Mouse (Mus musculus): ENCODE measurements around the gene Oxa1l. TPM values are rescaled to one million over a fixed set of nuclear protein-coding genes. Genes with fewer than 3 reads are reported as not detected.
A peak's percentile ranks its signal among the peaks of the same experiment; 100 is the strongest.

Gene Oxa1l
- polyA plus RNA-seq, 1 experiment from 2014 or later: 58.5 TPM

- Histone ChIP-seq H3K27ac (ENCODE audit: low read depth, low read length) (no peak overlapping the region), H3K36me3 (ENCODE audit: control insufficient read depth, insufficient read depth, low read length) (peaks cover 51% of the 10 kb centered on the region), H3K4me1 (ENCODE audit: control insufficient read depth, insufficient read depth, low read depth, low read length) (peaks cover 1% of the 10 kb centered on the region), H3K4me3 (ENCODE audit: low read length) (no peak overlapping the region), H3K4me2 (ENCODE audit: low read length) (no peak overlapping the region), H3K9ac (ENCODE audit: low read depth, low read length) (no peak overlapping the region), H3K9me3 (ENCODE audit: control insufficient read depth, low read length) (no peaks in the 10 kb centered on the region), H3K27me3 (replicated peaks; ENCODE audit: control insufficient read depth, insufficient read depth, low read length) (no peaks in the 10 kb centered on the region)
- no peak for ATAC-seq
- 89% methylated on average over 18 of the region's 18 CpGs for WGBS
Observed at GRCm38 (mm10) chr14:54367429-54368060, 6.9 kb downstream of the Oxa1l start.

- 96% methylated on average over 3 of the region's 3 CpGs for WGBS
- H3K27ac ChIP-seq (ENCODE audit: low read depth, low read length): no peak overlapping the region
- no peaks in the 10 kb centered on the region for H3K4me1 ChIP-seq (ENCODE audit: control insufficient read depth, insufficient read depth, low read depth, low read length)
- no peak for ATAC-seq
- no peaks in the 10 kb centered on the region for H3K9me3 ChIP-seq (ENCODE audit: control insufficient read depth, low read length)
- no peak overlapping the region for H3K9ac ChIP-seq (ENCODE audit: low read depth, low read length)
- no peak overlapping the region for H3K4me3 ChIP-seq (ENCODE audit: low read length)
- no peaks in the 10 kb centered on the region for H3K27me3 ChIP-seq (replicated peaks; ENCODE audit: control insufficient read depth, insufficient read depth, low read length)
- H3K36me3 ChIP-seq (ENCODE audit: control insufficient read depth, insufficient read depth, low read length): peaks cover 45% of the 10 kb centered on the region
- no peak overlapping the region for H3K4me2 ChIP-seq (ENCODE audit: low read length)
Observed at GRCm38 (mm10) chr14:54369372-54369771, 8.7 kb downstream of the Oxa1l start.

- Histone ChIP-seq H3K9me3 (ENCODE audit: control insufficient read depth, low read length) (no peaks in the 10 kb centered on the region), H3K27ac (ENCODE audit: low read depth, low read length) (no peak overlapping the region), H3K4me1 (ENCODE audit: control insufficient read depth, insufficient read depth, low read depth, low read length) (no peaks in the 10 kb centered on the region), H3K27me3 (replicated peaks; ENCODE audit: control insufficient read depth, insufficient read depth, low read length) (no peaks in the 10 kb centered on the region), H3K4me3 (ENCODE audit: low read length) (no peak overlapping the region), H3K36me3 (ENCODE audit: control insufficient read depth, insufficient read depth, low read length) (peaks cover 41% of the 10 kb centered on the region), H3K9ac (ENCODE audit: low read depth, low read length) (no peak overlapping the region), H3K4me2 (ENCODE audit: low read length) (no peak overlapping the region)
- WGBS: 91% methylated on average over 6 of the region's 6 CpGs
- no peak for ATAC-seq
Observed at GRCm38 (mm10) chr14:54370595-54370994, 10.0 kb downstream of the Oxa1l start.

GRCm38 (mm10) chr14:54371460-54371859, 10.8 kb downstream of the Oxa1l start:
- no peaks in the 10 kb centered on the region for H3K4me1 ChIP-seq (ENCODE audit: control insufficient read depth, insufficient read depth, low read depth, low read length)
- H3K4me3 ChIP-seq (ENCODE audit: low read length): no peak overlapping the region
- H3K27me3 ChIP-seq (replicated peaks; ENCODE audit: control insufficient read depth, insufficient read depth, low read length): no peaks in the 10 kb centered on the region
- 98% methylated on average over 10 of the region's 10 CpGs for WGBS
- no peak overlapping the region for H3K27ac ChIP-seq (ENCODE audit: low read depth, low read length)
- H3K9ac ChIP-seq (ENCODE audit: low read depth, low read length): no peak overlapping the region
- peaks cover 41% of the 10 kb centered on the region for H3K36me3 ChIP-seq (ENCODE audit: control insufficient read depth, insufficient read depth, low read length)
- H3K9me3 ChIP-seq (ENCODE audit: control insufficient read depth, low read length): no peaks in the 10 kb centered on the region
- H3K4me2 ChIP-seq (ENCODE audit: low read length): no peak overlapping the region
- ATAC-seq: peak; percentile 28; the same call in 1 of the 2 replicates

- 96% methylated on average over 9 of the region's 9 CpGs for WGBS
- H3K9ac ChIP-seq (ENCODE audit: low read depth, low read length): no peak overlapping the region
- no peaks in the 10 kb centered on the region for H3K27me3 ChIP-seq (replicated peaks; ENCODE audit: control insufficient read depth, insufficient read depth, low read length)
- H3K4me1 ChIP-seq (ENCODE audit: control insufficient read depth, insufficient read depth, low read depth, low read length): no peaks in the 10 kb centered on the region
- no peak for ATAC-seq
- H3K36me3 ChIP-seq (ENCODE audit: control insufficient read depth, insufficient read depth, low read length): peaks cover 27% of the 10 kb centered on the region
- no peaks in the 10 kb centered on the region for H3K9me3 ChIP-seq (ENCODE audit: control insufficient read depth, low read length)
- no peak overlapping the region for H3K4me2 ChIP-seq (ENCODE audit: low read length)
- no peak overlapping the region for H3K4me3 ChIP-seq (ENCODE audit: low read length)
- H3K27ac ChIP-seq (ENCODE audit: low read depth, low read length): no peak overlapping the region
Observed at GRCm38 (mm10) chr14:54372923-54373322, 12.3 kb downstream of the Oxa1l start.

- WGBS: 77% methylated on average over 3 of the region's 3 CpGs
- ATAC-seq: no peak
- Histone ChIP-seq H3K27ac (ENCODE audit: low read depth, low read length) (no peak overlapping the region), H3K27me3 (replicated peaks; ENCODE audit: control insufficient read depth, insufficient read depth, low read length) (no peaks in the 10 kb centered on the region), H3K4me3 (ENCODE audit: low read length) (no peak overlapping the region), H3K9ac (ENCODE audit: low read depth, low read length) (no peak overlapping the region), H3K4me1 (ENCODE audit: control insufficient read depth, insufficient read depth, low read depth, low read length) (no peaks in the 10 kb centered on the region), H3K4me2 (ENCODE audit: low read length) (no peak overlapping the region), H3K9me3 (ENCODE audit: control insufficient read depth, low read length) (no peaks in the 10 kb centered on the region), H3K36me3 (ENCODE audit: control insufficient read depth, insufficient read depth, low read length) (no peaks in the 10 kb centered on the region)
Observed at GRCm38 (mm10) chr14:54375916-54376315, 15.3 kb downstream of the Oxa1l start.

- H3K4me1 ChIP-seq (ENCODE audit: control insufficient read depth, insufficient read depth, low read depth, low read length): no peaks in the 10 kb centered on the region
- 91% methylated on average over 6 of the region's 6 CpGs for WGBS
- H3K4me2 ChIP-seq (ENCODE audit: low read length): no peak overlapping the region
- H3K36me3 ChIP-seq (ENCODE audit: control insufficient read depth, insufficient read depth, low read length): no peaks in the 10 kb centered on the region
- H3K9ac ChIP-seq (ENCODE audit: low read depth, low read length): no peak overlapping the region
- no peaks in the 10 kb centered on the region for H3K9me3 ChIP-seq (ENCODE audit: control insufficient read depth, low read length)
- no peaks in the 10 kb centered on the region for H3K27me3 ChIP-seq (replicated peaks; ENCODE audit: control insufficient read depth, insufficient read depth, low read length)
- ATAC-seq: no peak
- no peak overlapping the region for H3K4me3 ChIP-seq (ENCODE audit: low read length)
- no peak overlapping the region for H3K27ac ChIP-seq (ENCODE audit: low read depth, low read length)
Observed at GRCm38 (mm10) chr14:54377166-54377565, 16.5 kb downstream of the Oxa1l start.

- H3K9ac ChIP-seq (ENCODE audit: low read depth, low read length): no peak overlapping the region
- H3K4me2 ChIP-seq (ENCODE audit: low read length): no peak overlapping the region
- H3K27ac ChIP-seq (ENCODE audit: low read depth, low read length): no peak overlapping the region
- no peak overlapping the region for H3K4me3 ChIP-seq (ENCODE audit: low read length)
- H3K9me3 ChIP-seq (ENCODE audit: control insufficient read depth, low read length): no peaks in the 10 kb centered on the region
- no peaks in the 10 kb centered on the region for H3K36me3 ChIP-seq (ENCODE audit: control insufficient read depth, insufficient read depth, low read length)
- no peak for ATAC-seq
- H3K4me1 ChIP-seq (ENCODE audit: control insufficient read depth, insufficient read depth, low read depth, low read length): no peaks in the 10 kb centered on the region
- H3K27me3 ChIP-seq (replicated peaks; ENCODE audit: control insufficient read depth, insufficient read depth, low read length): no peaks in the 10 kb centered on the region
- WGBS: 79% methylated on average over 13 of the region's 13 CpGs
Observed at GRCm38 (mm10) chr14:54379571-54379970, 18.9 kb downstream of the Oxa1l start.

GRCm38 (mm10) chr14:54380616-54381015, 20.0 kb downstream of the Oxa1l start:
- H3K9me3 ChIP-seq (ENCODE audit: control insufficient read depth, low read length): no peaks in the 10 kb centered on the region
- H3K4me1 ChIP-seq (ENCODE audit: control insufficient read depth, insufficient read depth, low read depth, low read length): no peaks in the 10 kb centered on the region
- no peak overlapping the region for H3K9ac ChIP-seq (ENCODE audit: low read depth, low read length)
- WGBS: 66% methylated on average over 4 of the region's 4 CpGs
- no peaks in the 10 kb centered on the region for H3K36me3 ChIP-seq (ENCODE audit: control insufficient read depth, insufficient read depth, low read length)
- no peak overlapping the region for H3K4me2 ChIP-seq (ENCODE audit: low read length)
- H3K27ac ChIP-seq (ENCODE audit: low read depth, low read length): no peak overlapping the region
- H3K4me3 ChIP-seq (ENCODE audit: low read length): no peak overlapping the region
- no peak for ATAC-seq
- H3K27me3 ChIP-seq (replicated peaks; ENCODE audit: control insufficient read depth, insufficient read depth, low read length): no peaks in the 10 kb centered on the region

GRCm38 (mm10) chr14:54381816-54382215, 21.2 kb downstream of the Oxa1l start:
- Histone ChIP-seq H3K4me1 (ENCODE audit: control insufficient read depth, insufficient read depth, low read depth, low read length) (no peaks in the 10 kb centered on the region), H3K27me3 (replicated peaks; ENCODE audit: control insufficient read depth, insufficient read depth, low read length) (no peaks in the 10 kb centered on the region), H3K4me2 (ENCODE audit: low read length) (no peak overlapping the region), H3K36me3 (ENCODE audit: control insufficient read depth, insufficient read depth, low read length) (no peaks in the 10 kb centered on the region), H3K27ac (ENCODE audit: low read depth, low read length) (no peak overlapping the region), H3K4me3 (ENCODE audit: low read length) (no peak overlapping the region), H3K9me3 (ENCODE audit: control insufficient read depth, low read length) (no peaks in the 10 kb centered on the region), H3K9ac (ENCODE audit: low read depth, low read length) (no peak overlapping the region)
- ATAC-seq: no peak
- 72% methylated on average over 10 of the region's 10 CpGs for WGBS
